Mouse (Mus musculus) colon, adult 2 months (tissue): ENCODE measurements around the gene Gpatch2. TPM values are rescaled to one million over a fixed set of nuclear protein-coding genes. Genes with fewer than 3 reads are reported as not detected.

Experiments
- polyA plus RNA-seq: library from polyadenylated mRNA; depleted of rRNA; stranded (reverse); fragments of >200 nt; gene quantifications from 2 replicates; pipeline ENCODE4 v1.2.3, GENCODE M21; 2012; rRNA removed

The Gpatch2 gene
- polyA plus RNA-seq: 9.8 and 9.9 TPM in 2 replicates

DNA sequence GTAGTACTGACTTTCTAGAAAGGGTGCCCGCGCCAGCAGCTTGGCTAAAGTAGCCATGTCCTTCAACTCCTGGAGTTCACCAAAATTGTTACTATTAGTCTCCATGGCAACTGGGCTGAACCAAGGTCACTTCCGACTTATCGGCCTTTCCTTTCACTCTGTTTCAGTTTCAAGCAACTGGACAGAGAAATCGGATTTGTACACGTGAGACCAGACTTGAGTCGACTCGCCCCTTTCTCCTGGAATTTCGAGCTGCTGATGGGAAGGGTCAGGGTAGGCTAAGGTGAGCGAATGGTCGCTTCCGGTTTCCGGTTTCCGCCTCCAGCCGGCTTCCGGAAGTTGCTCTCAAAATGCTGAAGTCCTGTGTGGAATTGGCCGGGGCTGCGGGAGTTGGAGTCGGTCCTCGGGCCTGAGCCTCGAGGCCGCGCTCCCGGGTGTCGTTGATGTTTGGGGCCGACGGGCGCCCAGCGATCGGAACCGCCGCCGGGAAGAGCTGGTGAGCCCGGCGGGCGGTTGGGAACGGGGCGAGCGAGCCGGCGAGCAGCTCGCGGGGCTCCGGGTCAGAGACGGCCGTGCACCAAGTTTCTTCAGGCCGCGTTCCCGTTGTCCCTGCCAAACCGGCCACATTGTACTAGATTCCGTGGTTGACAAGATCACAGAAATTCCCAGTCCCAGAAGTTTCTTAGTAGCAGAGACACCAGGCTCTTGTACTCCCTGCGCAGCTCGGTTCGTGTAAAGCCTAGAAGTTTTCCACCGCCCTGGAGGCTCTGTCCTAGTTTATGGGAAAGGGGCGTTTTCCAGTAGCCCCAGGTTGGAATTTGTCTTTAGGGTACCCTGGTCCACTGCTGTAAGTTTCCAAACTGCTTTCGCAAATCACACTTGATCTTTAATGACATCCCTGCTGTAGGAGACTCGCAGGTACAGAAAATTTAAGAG is at the start of gene Gpatch2, which contains the start of gene Spata17:
TSS of gene Gpatch2 (plus strand) at position 328 of the 936 bp plus-strand sequence.
TSS of gene Spata17 (minus strand) at position 285 of the 936 bp plus-strand sequence.

Other genes with a start within 250 kb of the Gpatch2 start
- not detected in 2 replicates for gene D1Pas1, start 248.1 kb upstream of the Gpatch2 start, polyA plus RNA-seq
- gene Spata17, start within 50 bp of the Gpatch2 start, polyA plus RNA-seq: 0.35 and 0.42 TPM in 2 replicates